Mouse (Mus musculus) lung, embryonic 14.5 days (tissue): ENCODE measurements around the gene Cdh10. TPM values are rescaled to one million over a fixed set of nuclear protein-coding genes. Genes with fewer than 3 reads are reported as not detected.

ENCODE experiments used
- ATAC-seq: fragments of 200-750 bp; cut with Nextera tagmentation; 2 replicates; pipeline ENCODE4 v1.8.0; 2017; ENCODE audit warnings: mild to moderate bottlenecking, moderate TSS enrichment, moderate library complexity; ENCODE audit not compliant: insufficient read depth
- DNase-seq: peaks from one replicate; pipeline ENCODE4 v3.0.0-alpha.2; 2015
- H3K27ac ChIP-seq: fragments of 300-500 bp; sonication (generic); 2 replicates; pipeline ENCODE4 v1.5.1; 2014; ENCODE audit warnings: low read depth, mild to moderate bottlenecking, moderate library complexity
- H3K27me3 ChIP-seq: fragments of 300-500 bp; sonication (generic); 2 replicates; pipeline ENCODE4 v1.6.1; 2014; ENCODE audit warnings: low read length, control low read depth; ENCODE audit not compliant: insufficient read depth
- H3K36me3 ChIP-seq: fragments of 300-500 bp; sonication (generic); 2 replicates; pipeline ENCODE4 v1.6.1; 2014; ENCODE audit warnings: control low read depth; ENCODE audit not compliant: insufficient read depth
- H3K4me1 ChIP-seq: fragments of 300-500 bp; sonication (generic); 2 replicates; pipeline ENCODE4 v1.6.1; 2014; ENCODE audit warnings: antibody characterized with exemption, control low read depth; ENCODE audit not compliant: insufficient read depth
- H3K4me2 ChIP-seq: fragments of 300-500 bp; sonication (generic); 2 replicates; pipeline ENCODE4 v1.6.1; 2014; ENCODE audit warnings: mild to moderate bottlenecking
- H3K4me3 ChIP-seq: fragments of 300-500 bp; sonication (generic); 2 replicates; pipeline ENCODE4 v1.5.1; 2014; ENCODE audit warnings: low read depth, low read length
- H3K9ac ChIP-seq: fragments of 300-500 bp; sonication (generic); 2 replicates; pipeline ENCODE4 v1.6.1; 2014
- H3K9me3 ChIP-seq: fragments of 300-500 bp; sonication (generic); 2 replicates; pipeline ENCODE4 v1.6.1; 2016; ENCODE audit warnings: low read depth, low read length, control low read depth
- CTCF ChIP-seq: IDR thresholded peaks from 2 replicates; pipeline ENCODE4 v1.5.1; 2016; ENCODE audit warnings: antibody characterized with exemption, low read depth
- WGBS: fragments of 180-500 bp; shearing (Covaris S2); extraction: QIAGEN DNeasy Blood & Tissue Kit; methylation state at CpG from one replicate; pipeline ENCODE4 v1.1.7; 2014; 5-methylcytosine and 5-hydroxymethylcytosine counted together
- polyA plus RNA-seq: library from polyadenylated mRNA; unstranded; fragments of >200 nt; fragmentation: Nextera tagmentation; extraction: Ambion mirVana; gene quantifications from 2 replicates; pipeline ENCODE4 v1.2.1, GENCODE M21; 2014

Cdh10 gene
- polyA plus RNA-seq: 0.30 and 0.61 TPM in 2 replicates

- Histone ChIP-seq H3K27ac (no peak within 1 kb of the TSS), H3K9me3 (no peaks in the 10 kb centered on the region), H3K4me3 (peak within 1 kb of the TSS; percentile 34), H3K36me3 (no peaks in the 10 kb centered on the region), H3K4me1 (no peaks in the 10 kb centered on the region), H3K4me2 (peak within 1 kb of the TSS; percentile 62), H3K27me3 (no peaks in the 10 kb centered on the region), H3K9ac (peak within 1 kb of the TSS; percentile 36; the same call in 1 of the 2 replicates)
- no peak for TF ChIP-seq CTCF
- peak; percentile 78 for ATAC-seq
- DNase-seq: peak; percentile 61
- 1% methylated on average over 24 of the region's 24 CpGs for WGBS
Observed at GRCm38 (mm10) chr15:18818185-18818973, at the start of gene Cdh10. TSS of gene Cdh10 (plus strand) at chr15:18818947.

GRCm38 (mm10) chr15:18809148-18809827 is 9.5 kb upstream of the Cdh10 start:
- no peak for DNase-seq
- ATAC-seq: no peak
- Histone ChIP-seq H3K27ac (no peak overlapping the region), H3K9ac (no peak overlapping the region), H3K27me3 (no peaks in the 10 kb centered on the region), H3K9me3 (no peaks in the 10 kb centered on the region), H3K36me3 (no peaks in the 10 kb centered on the region), H3K4me1 (no peaks in the 10 kb centered on the region), H3K4me3 (no peak overlapping the region), H3K4me2 (no peak overlapping the region)
- WGBS: 55% methylated on average over 4 of the region's 4 CpGs
- TF ChIP-seq CTCF: no peak

GRCm38 (mm10) chr15:18817707-18818106 is 1.0 kb upstream of the Cdh10 start:
- Histone ChIP-seq H3K36me3 (no peaks in the 10 kb centered on the region), H3K27me3 (no peaks in the 10 kb centered on the region), H3K9ac (no peak overlapping the region), H3K4me1 (no peaks in the 10 kb centered on the region), H3K27ac (no peak overlapping the region), H3K4me2 (no peak overlapping the region), H3K4me3 (no peak overlapping the region), H3K9me3 (no peaks in the 10 kb centered on the region)
- no peak for TF ChIP-seq CTCF
- ATAC-seq (no peak), DNase-seq (no peak)
- 70% methylated on average over 3 of the region's 3 CpGs for WGBS

- no peak for ATAC-seq
- H3K4me1 ChIP-seq: no peaks in the 10 kb centered on the region
- no peak overlapping the region for H3K9ac ChIP-seq
- DNase-seq: no peak
- WGBS: 23% methylated on average over 3 of the region's 3 CpGs
- no peaks in the 10 kb centered on the region for H3K27me3 ChIP-seq
- no peak for TF ChIP-seq CTCF
- no peak overlapping the region for H3K4me3 ChIP-seq
- no peak overlapping the region for H3K4me2 ChIP-seq
- H3K9me3 ChIP-seq: no peaks in the 10 kb centered on the region
- H3K27ac ChIP-seq: no peak overlapping the region
- no peaks in the 10 kb centered on the region for H3K36me3 ChIP-seq
Observed at GRCm38 (mm10) chr15:18820226-18820625, 1.5 kb downstream of the Cdh10 start.

GRCm38 (mm10) chr15:18821114-18821756 is 2.5 kb downstream of the Cdh10 start:
- no peak overlapping the region for H3K9ac ChIP-seq
- peak; percentile 96 for TF ChIP-seq CTCF
- no peak overlapping the region for H3K4me2 ChIP-seq
- H3K4me3 ChIP-seq: no peak overlapping the region
- no peaks in the 10 kb centered on the region for H3K4me1 ChIP-seq
- ATAC-seq (peak; percentile 87), DNase-seq (peak; percentile 93)
- no peaks in the 10 kb centered on the region for H3K27me3 ChIP-seq
- H3K9me3 ChIP-seq: no peaks in the 10 kb centered on the region
- H3K36me3 ChIP-seq: no peaks in the 10 kb centered on the region
- WGBS: 17% methylated on average over 10 of the region's 10 CpGs
- H3K27ac ChIP-seq: no peak overlapping the region

- H3K36me3 ChIP-seq: no peaks in the 10 kb centered on the region
- no peak for TF ChIP-seq CTCF
- 64% methylated on average over 2 of the region's 2 CpGs for WGBS
Observed at GRCm38 (mm10) chr15:18823420-18823819, 4.7 kb downstream of the Cdh10 start.

GRCm38 (mm10) chr15:18832263-18832662 is 13.5 kb downstream of the Cdh10 start:
- Histone ChIP-seq H3K4me1 (no peaks in the 10 kb centered on the region), H3K4me3 (no peak overlapping the region), H3K9me3 (no peaks in the 10 kb centered on the region), H3K9ac (no peak overlapping the region), H3K36me3 (no peaks in the 10 kb centered on the region), H3K4me2 (no peak overlapping the region), H3K27me3 (no peaks in the 10 kb centered on the region), H3K27ac (no peak overlapping the region)
- ATAC-seq (no peak), DNase-seq (peak; percentile 82)
- peak; percentile 69 for TF ChIP-seq CTCF
- WGBS: 18% methylated on average over 4 of the region's 4 CpGs

More at GRCm38 (mm10) chr15:18823420-18823819, 4.7 kb downstream of the Cdh10 start:
- H3K4me1 ChIP-seq: no peaks in the 10 kb centered on the region
- DNase-seq (no peak), ATAC-seq (no peak)
- H3K27me3 ChIP-seq: no peaks in the 10 kb centered on the region
- no peak overlapping the region for H3K4me3 ChIP-seq
- H3K9me3 ChIP-seq: no peaks in the 10 kb centered on the region
- no peak overlapping the region for H3K4me2 ChIP-seq
- no peak overlapping the region for H3K27ac ChIP-seq
- H3K9ac ChIP-seq: no peak overlapping the region
